Mouse (Mus musculus) midbrain, postnatal 0 days (tissue): ENCODE data around the gene Rps21. TPM values are rescaled to one million over a fixed set of nuclear protein-coding genes. Genes with fewer than 3 reads are reported as not detected.
A peak's percentile ranks its signal among the peaks of the same experiment; 100 is the strongest.

ENCODE experiments used
- ATAC-seq: fragments of 200-750 bp; cut with Nextera tagmentation; 2 replicates; pipeline ENCODE4 v1.8.0; 2017; ENCODE audit warnings: moderate number of reproducible peaks, mild to moderate bottlenecking, moderate TSS enrichment, moderate library complexity; ENCODE audit not compliant: low FRiP score
- DNase-seq: peaks from one replicate; pipeline ENCODE4 v3.0.0-alpha.2; 2015; ENCODE audit warnings: low spot score
- H3K27ac ChIP-seq: fragments of 300-500 bp; sonication (generic); 2 replicates; pipeline ENCODE4 v1.5.1; 2014; ENCODE audit warnings: low read depth, mild to moderate bottlenecking, low read length, mixed read lengths
- H3K27me3 ChIP-seq: fragments of 300-500 bp; sonication (generic); 2 replicates; pipeline ENCODE4 v1.6.1; 2014; ENCODE audit warnings: low read length, control low read depth, mixed read lengths; ENCODE audit not compliant: insufficient read depth
- H3K36me3 ChIP-seq: fragments of 300-500 bp; sonication (generic); 2 replicates; pipeline ENCODE4 v1.6.1; 2014; ENCODE audit warnings: low read length, control low read depth, mixed read lengths; ENCODE audit not compliant: insufficient read depth
- H3K4me1 ChIP-seq: fragments of 300-500 bp; sonication (generic); 2 replicates; pipeline ENCODE4 v1.6.1; 2014; ENCODE audit warnings: mild to moderate bottlenecking, control low read depth, antibody characterized with exemption, low read length, mixed read lengths; ENCODE audit not compliant: insufficient read depth
- H3K4me2 ChIP-seq: fragments of 300-500 bp; sonication (generic); 2 replicates; pipeline ENCODE4 v1.6.1; 2014; ENCODE audit warnings: low read depth, mild to moderate bottlenecking, low read length, mixed read lengths; ENCODE audit not compliant: poor library complexity, severe bottlenecking
- H3K4me3 ChIP-seq: fragments of 300-500 bp; sonication (generic); 2 replicates; pipeline ENCODE4 v1.5.1; 2014; ENCODE audit warnings: low read depth, mild to moderate bottlenecking, low read length, moderate library complexity
- H3K9ac ChIP-seq: fragments of 300-500 bp; sonication (generic); replicated peaks from 2 replicates; pipeline ENCODE4 v1.6.1; 2014; ENCODE audit warnings: mild to moderate bottlenecking, low read length, moderate library complexity, mixed read lengths; ENCODE audit not compliant: poor library complexity, severe bottlenecking
- H3K9me3 ChIP-seq: fragments of 300-500 bp; sonication (generic); 2 replicates; pipeline ENCODE4 v1.6.1; 2016; ENCODE audit warnings: low read length, control low read depth
- CTCF ChIP-seq: IDR thresholded peaks from 2 replicates; pipeline ENCODE4 v1.5.1; 2016; ENCODE audit warnings: antibody characterized with exemption, mild to moderate bottlenecking
- WGBS: fragments of 180-500 bp; shearing (Covaris S2); extraction: QIAGEN DNeasy Blood & Tissue Kit; methylation state at CpG from one replicate; pipeline ENCODE4 v1.1.7; 2014; 5-methylcytosine and 5-hydroxymethylcytosine counted together
- microRNA-seq: library from miRNA; unstranded; fragments of <30 nt; microRNA quantifications from one replicate; pipeline ENCODE4, GENCODE M21; 2016; ENCODE audit warnings: borderline number of aligned reads
- polyA plus RNA-seq: library from polyadenylated mRNA; unstranded; fragments of >200 nt; fragmentation: Nextera tagmentation; extraction: Ambion mirVana; gene quantifications from 2 replicates; pipeline ENCODE4 v1.2.1, GENCODE M21; 2015
- total RNA-seq: library from RNA; depleted of rRNA; stranded (reverse); fragments of >200 nt; gene quantifications from 2 replicates; pipeline ENCODE4 v1.2.3, GENCODE M21; 2014; rRNA removed

Rps21 gene
- total and polyA plus RNA-seq, 2 experiments from 2014 or later: 422 to 749 TPM

GRCm38 (mm10) chr2:180306423-180307168 is 49.4 kb downstream of the Rps21 start:
- no peaks in the 10 kb centered on the region for H3K4me1 ChIP-seq
- ATAC-seq (no peak), DNase-seq (peak; percentile 61)
- H3K4me2 ChIP-seq: no peak overlapping the region
- H3K36me3 ChIP-seq: no peaks in the 10 kb centered on the region
- H3K4me3 ChIP-seq: no peak overlapping the region
- H3K27me3 ChIP-seq: no peaks in the 10 kb centered on the region
- TF ChIP-seq CTCF: no peak
- H3K27ac ChIP-seq: no peak overlapping the region
- H3K9ac ChIP-seq: no peak overlapping the region
- H3K9me3 ChIP-seq: 0 out of 2 replicates have a peak, but pooled peaks cover 2% of the 10 kb centered on the region
- 80% methylated on average over 8 of the region's 8 CpGs for WGBS

- ATAC-seq (no peak), DNase-seq (no peak)
- Histone ChIP-seq H3K4me3 (no peak overlapping the region), H3K27me3 (no peaks in the 10 kb centered on the region), H3K9me3 (no peaks in the 10 kb centered on the region), H3K36me3 (no peaks in the 10 kb centered on the region), H3K27ac (no peak overlapping the region), H3K4me1 (no peaks in the 10 kb centered on the region), H3K9ac (no peak overlapping the region), H3K4me2 (no peak overlapping the region)
- no peak for TF ChIP-seq CTCF
- 55% methylated on average over 2 of the region's 2 CpGs for WGBS
Observed at GRCm38 (mm10) chr2:180307680-180308079, 50.5 kb downstream of the Rps21 start.

Small RNA genes within 50 kb of the gene (microRNA-seq; reads per million reads assigned to microRNA genes)
- gene Mir3091: not detected

Other genes starting within 250 kb of the Rps21 start
- 113 and 118 TPM in 2 replicates for gene Lsm14b, start 232.4 kb upstream of the Rps21 start, total RNA-seq
- gene Lsm14b, start 232.4 kb upstream of the Rps21 start, polyA plus RNA-seq: 22.0 and 23.6 TPM in 2 replicates
- gene Psma7, start 214.9 kb upstream of the Rps21 start, total RNA-seq: 197 and 234 TPM in 2 replicates
- gene Psma7, start 214.9 kb upstream of the Rps21 start, polyA plus RNA-seq: 584 and 586 TPM in 2 replicates
- gene Ss18l1, start 214.9 kb upstream of the Rps21 start, total RNA-seq: 110 and 111 TPM in 2 replicates
- 49.2 and 52.3 TPM in 2 replicates for gene Ss18l1, start 214.9 kb upstream of the Rps21 start, polyA plus RNA-seq
- 18.0 and 21.3 TPM in 2 replicates for gene Mtg2, start 186.8 kb upstream of the Rps21 start, total RNA-seq
- 27.3 and 29.1 TPM in 2 replicates for gene Mtg2, start 186.8 kb upstream of the Rps21 start, polyA plus RNA-seq
- 6.2 and 9.3 TPM in 2 replicates for gene Hrh3, start 152.9 kb upstream of the Rps21 start, total RNA-seq
- 4.9 and 6.2 TPM in 2 replicates for gene Hrh3, start 152.9 kb upstream of the Rps21 start, polyA plus RNA-seq
- 52.6 and 67.5 TPM in 2 replicates for gene Osbpl2, start 138.1 kb upstream of the Rps21 start, total RNA-seq
- 64.9 and 70.3 TPM in 2 replicates for gene Osbpl2, start 138.1 kb upstream of the Rps21 start, polyA plus RNA-seq
- gene Adrm1, start 85.9 kb upstream of the Rps21 start, total RNA-seq: 98.2 and 105 TPM in 2 replicates
- gene Adrm1, start 85.9 kb upstream of the Rps21 start, polyA plus RNA-seq: 222 and 224 TPM in 2 replicates
- 5.9 and 8.9 TPM in 2 replicates for gene Lama5, start 31.5 kb upstream of the Rps21 start, total RNA-seq
- gene Lama5, start 31.5 kb upstream of the Rps21 start, polyA plus RNA-seq: 1.8 and 1.9 TPM in 2 replicates
- 59.1 and 67.9 TPM in 2 replicates for gene Cables2, start 16.1 kb downstream of the Rps21 start, total RNA-seq
- 32.6 and 37.8 TPM in 2 replicates for gene Cables2, start 16.1 kb downstream of the Rps21 start, polyA plus RNA-seq
- gene Rbbp8nl, start 32.5 kb downstream of the Rps21 start, total RNA-seq: not detected in 2 replicates
- not detected in 2 replicates for gene Rbbp8nl, start 32.5 kb downstream of the Rps21 start, polyA plus RNA-seq
- gene Gata5, start 77.3 kb downstream of the Rps21 start, total RNA-seq: not detected in 2 replicates
- not detected in 2 replicates for gene Gata5, start 77.3 kb downstream of the Rps21 start, polyA plus RNA-seq
- gene Slco4a1, start 198.9 kb downstream of the Rps21 start, total RNA-seq: 1.5 and 5.1 TPM in 2 replicates
- 2.5 and 2.8 TPM in 2 replicates for gene Slco4a1, start 198.9 kb downstream of the Rps21 start, polyA plus RNA-seq
- gene Ntsr1, start 242.6 kb downstream of the Rps21 start, total RNA-seq: 12.6 and 15.2 TPM in 2 replicates
- gene Ntsr1, start 242.6 kb downstream of the Rps21 start, polyA plus RNA-seq: 4.1 and 4.7 TPM in 2 replicates